Mouse (Mus musculus): ENCODE data around the gene Cat. TPM values are rescaled to one million over a fixed set of nuclear protein-coding genes. Genes with fewer than 3 reads are reported as not detected.

Cat gene
- polyA plus RNA-seq, 1 experiment from 2014 or later = 70.9 TPM

GRCm38 (mm10) chr2:103430712-103431111 is 54.2 kb downstream of the Cat start:
- Histone ChIP-seq H3K9me3 (ENCODE audit: control insufficient read depth, low read length) (no peaks in the 10 kb centered on the region), H3K27ac (ENCODE audit: low read length) (no peak overlapping the region), H3K4me1 (replicated peaks; ENCODE audit: control insufficient read depth, insufficient read depth, low read length) (no peaks in the 10 kb centered on the region), H3K4me3 (replicated peaks; ENCODE audit: low read length) (no peak overlapping the region), H3K36me3 (ENCODE audit: control insufficient read depth, insufficient read depth) (no peaks in the 10 kb centered on the region), H3K9ac (replicated peaks; ENCODE audit: low read depth, low read length) (no peak overlapping the region), H3K27me3 (replicated peaks; ENCODE audit: control insufficient read depth, insufficient read depth, low read length) (no peaks in the 10 kb centered on the region), H3K4me2 (ENCODE audit: low read length) (no peak overlapping the region)
- no peak for ATAC-seq
- 50% methylated on average over 1 of the region's 1 CpGs for WGBS

DNA sequence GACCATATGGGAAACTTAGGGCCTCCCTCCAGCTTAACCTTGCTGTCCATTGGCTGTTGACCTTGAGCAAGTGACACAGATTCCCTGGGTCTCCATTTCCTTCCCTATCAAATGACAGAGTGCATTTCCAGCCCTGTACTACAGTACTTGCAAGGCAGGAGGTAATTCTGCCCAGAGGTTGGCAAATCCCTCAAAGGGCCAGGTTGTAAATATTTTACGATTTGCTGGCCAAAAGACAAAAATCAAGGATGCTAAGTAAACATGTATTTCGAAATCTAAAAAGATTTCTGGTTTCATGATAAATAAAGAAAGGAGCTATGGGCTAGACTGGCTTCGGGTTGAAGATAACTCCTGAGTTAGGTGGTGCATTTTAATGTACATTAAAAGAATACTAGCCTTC is 56.6 kb downstream of the Cat start:
- no peak overlapping the region for H3K9ac ChIP-seq (replicated peaks; ENCODE audit: low read depth, low read length)
- no peak overlapping the region for H3K4me3 ChIP-seq (replicated peaks; ENCODE audit: low read length)
- H3K36me3 ChIP-seq (ENCODE audit: control insufficient read depth, insufficient read depth) = no peaks in the 10 kb centered on the region
- 93% methylated on average over 3 of the region's 3 CpGs for WGBS
- H3K27me3 ChIP-seq (replicated peaks; ENCODE audit: control insufficient read depth, insufficient read depth, low read length) = no peaks in the 10 kb centered on the region
- H3K4me2 ChIP-seq (ENCODE audit: low read length) = no peak overlapping the region
- no peak for ATAC-seq
- peaks cover 7% of the 10 kb centered on the region for H3K4me1 ChIP-seq (replicated peaks; ENCODE audit: control insufficient read depth, insufficient read depth, low read length)
- H3K9me3 ChIP-seq (ENCODE audit: control insufficient read depth, low read length) = no peaks in the 10 kb centered on the region
- H3K27ac ChIP-seq (ENCODE audit: low read length) = no peak overlapping the region

DNA sequence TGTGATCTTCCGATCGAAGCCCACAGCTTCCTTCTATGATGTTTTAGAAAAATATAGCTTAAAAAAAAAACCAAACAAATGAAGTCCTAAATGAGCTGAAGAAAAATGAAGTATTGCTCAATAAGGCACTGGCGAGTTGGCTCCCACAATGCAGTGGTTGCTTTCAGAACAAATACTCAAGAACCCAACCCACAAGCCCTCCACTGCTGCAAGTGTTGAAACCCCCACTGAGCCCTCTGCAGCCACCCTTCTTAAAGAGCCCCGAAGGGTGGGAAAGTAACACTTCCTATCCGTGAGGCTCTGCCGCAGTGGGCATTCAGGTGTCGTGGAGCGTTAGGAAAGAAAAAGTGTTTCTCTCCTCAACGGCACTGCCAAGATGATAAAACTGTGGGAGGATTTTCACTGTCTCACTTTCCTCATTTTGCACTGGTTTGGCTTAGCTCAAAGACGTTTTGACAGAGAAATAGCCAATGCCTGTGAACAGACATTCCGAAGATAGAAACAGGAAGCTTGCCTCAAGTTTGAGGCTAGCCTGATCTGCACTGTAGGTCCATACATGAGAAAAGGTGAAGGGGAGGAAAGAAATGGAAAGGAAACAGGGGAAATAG is 59.4 kb downstream of the Cat start:
- no peak for ATAC-seq

GRCm38 (mm10) chr2:103424349-103425026 is 60.5 kb downstream of the Cat start:
- no peak overlapping the region for H3K9ac ChIP-seq (replicated peaks; ENCODE audit: low read depth, low read length)
- H3K27ac ChIP-seq (ENCODE audit: low read length) = no peak overlapping the region
- H3K4me2 ChIP-seq (ENCODE audit: low read length) = peak overlapping the region; percentile 13
- peak; percentile 78 for ATAC-seq
- no peaks in the 10 kb centered on the region for H3K27me3 ChIP-seq (replicated peaks; ENCODE audit: control insufficient read depth, insufficient read depth, low read length)
- no peak overlapping the region for H3K4me3 ChIP-seq (replicated peaks; ENCODE audit: low read length)
- WGBS = 11% methylated on average over 12 of the region's 12 CpGs
- H3K9me3 ChIP-seq (ENCODE audit: control insufficient read depth, low read length) = no peaks in the 10 kb centered on the region
- H3K36me3 ChIP-seq (ENCODE audit: control insufficient read depth, insufficient read depth) = no peaks in the 10 kb centered on the region
- peaks cover 7% of the 10 kb centered on the region for H3K4me1 ChIP-seq (replicated peaks; ENCODE audit: control insufficient read depth, insufficient read depth, low read length)

More for the DNA sequence above, 59.4 kb downstream of the Cat start:
- no peak overlapping the region for H3K9ac ChIP-seq (replicated peaks; ENCODE audit: low read depth, low read length)
- no peaks in the 10 kb centered on the region for H3K9me3 ChIP-seq (ENCODE audit: control insufficient read depth, low read length)
- H3K4me3 ChIP-seq (replicated peaks; ENCODE audit: low read length) = no peak overlapping the region
- no peaks in the 10 kb centered on the region for H3K27me3 ChIP-seq (replicated peaks; ENCODE audit: control insufficient read depth, insufficient read depth, low read length)
- H3K36me3 ChIP-seq (ENCODE audit: control insufficient read depth, insufficient read depth) = no peaks in the 10 kb centered on the region
- 80% methylated on average over 11 of the region's 11 CpGs for WGBS
- no peak overlapping the region for H3K27ac ChIP-seq (ENCODE audit: low read length)
- no peak overlapping the region for H3K4me2 ChIP-seq (ENCODE audit: low read length)
- peaks cover 7% of the 10 kb centered on the region for H3K4me1 ChIP-seq (replicated peaks; ENCODE audit: control insufficient read depth, insufficient read depth, low read length)

DNA sequence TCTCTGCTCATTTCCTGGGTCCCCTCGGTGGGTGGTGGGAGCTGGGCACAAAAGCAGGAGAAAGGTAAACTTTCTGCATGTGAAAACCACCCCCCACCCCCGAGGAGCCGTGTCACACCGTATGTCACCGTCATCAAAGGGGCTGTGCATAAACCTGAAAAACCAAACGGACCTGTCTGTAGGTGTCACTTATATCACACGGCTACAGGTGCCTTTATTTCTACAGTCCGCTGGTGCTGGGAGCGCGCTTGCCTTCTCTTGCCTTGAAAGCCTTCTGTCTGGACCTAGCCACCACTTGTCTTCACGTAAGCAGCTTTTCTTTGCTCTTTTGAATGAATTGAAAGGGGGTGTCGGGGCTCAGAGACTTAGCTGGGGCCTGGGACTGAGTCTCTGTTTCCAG is 61.1 kb downstream of the Cat start:
- Histone ChIP-seq H3K36me3 (ENCODE audit: control insufficient read depth, insufficient read depth) (no peaks in the 10 kb centered on the region), H3K27me3 (replicated peaks; ENCODE audit: control insufficient read depth, insufficient read depth, low read length) (no peaks in the 10 kb centered on the region), H3K4me1 (replicated peaks; ENCODE audit: control insufficient read depth, insufficient read depth, low read length) (peaks cover 7% of the 10 kb centered on the region), H3K9ac (replicated peaks; ENCODE audit: low read depth, low read length) (no peak overlapping the region), H3K4me3 (replicated peaks; ENCODE audit: low read length) (no peak overlapping the region), H3K27ac (ENCODE audit: low read length) (no peak overlapping the region), H3K9me3 (ENCODE audit: control insufficient read depth, low read length) (no peaks in the 10 kb centered on the region), H3K4me2 (ENCODE audit: low read length) (peak overlapping the region; percentile 13)
- 0 out of 2 replicates have a peak, but pooled peaks have one; percentile 11 for ATAC-seq
- WGBS = 34% methylated on average over 12 of the region's 12 CpGs

DNA sequence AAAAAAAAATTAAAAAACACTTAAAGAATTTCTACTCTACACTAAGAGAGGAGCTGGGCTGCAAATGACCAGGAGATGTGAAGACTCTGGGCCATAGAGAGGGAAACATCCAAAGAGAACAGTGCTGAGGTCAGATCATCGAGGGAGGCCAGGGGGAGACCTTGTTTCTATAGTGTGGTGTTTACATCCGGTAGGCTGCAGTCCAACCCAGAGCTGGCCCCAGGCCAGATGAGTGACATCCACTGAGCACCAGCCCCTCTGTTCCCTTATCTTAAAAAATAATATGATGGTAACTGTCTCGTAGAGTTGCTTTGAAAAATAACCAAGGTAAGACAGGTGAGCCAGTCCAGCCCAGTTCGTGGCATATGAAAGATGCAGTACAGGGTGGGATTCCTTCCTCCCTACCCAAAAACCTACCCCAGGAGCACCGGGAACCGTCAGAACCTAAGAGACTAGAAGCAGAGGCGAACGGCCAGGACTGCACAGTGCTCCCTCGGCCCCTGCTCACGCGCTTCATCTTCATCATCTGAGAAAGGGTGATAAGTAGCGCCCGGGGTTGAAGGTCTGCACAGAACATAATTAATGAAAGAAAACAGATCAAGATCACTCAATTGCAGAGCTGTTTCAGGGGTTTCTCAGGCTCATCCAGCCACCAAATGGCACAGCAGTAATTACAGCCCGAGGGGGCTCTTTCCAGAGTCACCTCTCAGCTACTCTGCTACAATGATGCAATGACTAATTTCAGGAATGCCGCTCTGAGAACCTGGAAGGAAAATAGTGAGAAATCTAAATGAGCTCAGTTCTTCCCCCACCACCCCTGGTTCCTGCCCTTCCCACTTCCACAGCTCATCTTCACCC is 64.1 kb downstream of the Cat start:
- H3K27ac ChIP-seq (ENCODE audit: low read length) = no peak overlapping the region
- no peak for ATAC-seq
- 65% methylated on average over 15 of the region's 15 CpGs for WGBS

GRCm38 (mm10) chr2:103415774-103416173 is 69.2 kb downstream of the Cat start:
- no peaks in the 10 kb centered on the region for H3K9me3 ChIP-seq (ENCODE audit: control insufficient read depth, low read length)
- H3K4me1 ChIP-seq (replicated peaks; ENCODE audit: control insufficient read depth, insufficient read depth, low read length) = no peaks in the 10 kb centered on the region
- WGBS = 96% methylated on average over 3 of the region's 3 CpGs
- H3K4me3 ChIP-seq (replicated peaks; ENCODE audit: low read length) = no peak overlapping the region
- H3K4me2 ChIP-seq (ENCODE audit: low read length) = no peak overlapping the region
- no peak overlapping the region for H3K9ac ChIP-seq (replicated peaks; ENCODE audit: low read depth, low read length)
- no peak overlapping the region for H3K27ac ChIP-seq (ENCODE audit: low read length)
- H3K36me3 ChIP-seq (ENCODE audit: control insufficient read depth, insufficient read depth) = no peaks in the 10 kb centered on the region
- ATAC-seq = no peak
- H3K27me3 ChIP-seq (replicated peaks; ENCODE audit: control insufficient read depth, insufficient read depth, low read length) = no peaks in the 10 kb centered on the region

More for the DNA sequence above, 64.1 kb downstream of the Cat start:
- Histone ChIP-seq H3K27me3 (replicated peaks; ENCODE audit: control insufficient read depth, insufficient read depth, low read length) (no peaks in the 10 kb centered on the region), H3K36me3 (ENCODE audit: control insufficient read depth, insufficient read depth) (no peaks in the 10 kb centered on the region), H3K9me3 (ENCODE audit: control insufficient read depth, low read length) (no peaks in the 10 kb centered on the region), H3K4me3 (replicated peaks; ENCODE audit: low read length) (no peak overlapping the region), H3K4me2 (ENCODE audit: low read length) (no peak overlapping the region), H3K4me1 (replicated peaks; ENCODE audit: control insufficient read depth, insufficient read depth, low read length) (peaks cover 7% of the 10 kb centered on the region), H3K9ac (replicated peaks; ENCODE audit: low read depth, low read length) (no peak overlapping the region)

GRCm38 (mm10) chr2:103413381-103413780 is 71.6 kb downstream of the Cat start:
- no peaks in the 10 kb centered on the region for H3K9me3 ChIP-seq (ENCODE audit: control insufficient read depth, low read length)
- 92% methylated on average over 5 of the region's 5 CpGs for WGBS
- no peak for ATAC-seq
- no peak overlapping the region for H3K4me2 ChIP-seq (ENCODE audit: low read length)
- no peak overlapping the region for H3K4me3 ChIP-seq (replicated peaks; ENCODE audit: low read length)
- H3K27ac ChIP-seq (ENCODE audit: low read length) = no peak overlapping the region
- no peaks in the 10 kb centered on the region for H3K27me3 ChIP-seq (replicated peaks; ENCODE audit: control insufficient read depth, insufficient read depth, low read length)
- H3K36me3 ChIP-seq (ENCODE audit: control insufficient read depth, insufficient read depth) = no peaks in the 10 kb centered on the region
- H3K9ac ChIP-seq (replicated peaks; ENCODE audit: low read depth, low read length) = no peak overlapping the region
- no peaks in the 10 kb centered on the region for H3K4me1 ChIP-seq (replicated peaks; ENCODE audit: control insufficient read depth, insufficient read depth, low read length)

DNA sequence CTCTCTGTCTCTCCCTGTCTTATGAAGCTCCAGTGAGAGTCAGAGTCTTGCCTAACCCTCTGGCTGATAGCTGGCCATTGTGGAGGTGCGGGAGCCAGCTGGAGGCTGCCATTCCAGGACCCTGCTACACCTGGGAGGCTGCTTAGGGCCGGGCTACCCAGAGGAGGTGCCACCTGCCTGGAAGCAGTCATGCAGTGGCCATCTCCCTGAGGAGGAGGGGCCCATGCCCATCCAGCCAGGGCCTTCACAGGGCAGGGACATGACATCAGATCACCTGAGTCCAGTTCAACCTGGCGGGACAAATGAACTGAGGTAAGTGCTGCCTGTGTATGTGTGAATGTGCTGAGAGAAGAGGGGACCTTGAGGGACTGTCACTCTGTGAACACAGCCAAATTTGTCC is 73.1 kb downstream of the Cat start:
- no peak for ATAC-seq
- H3K9ac ChIP-seq (replicated peaks; ENCODE audit: low read depth, low read length) = no peak overlapping the region
- no peak overlapping the region for H3K4me3 ChIP-seq (replicated peaks; ENCODE audit: low read length)
- H3K9me3 ChIP-seq (ENCODE audit: control insufficient read depth, low read length) = no peaks in the 10 kb centered on the region
- no peak overlapping the region for H3K4me2 ChIP-seq (ENCODE audit: low read length)
- no peak overlapping the region for H3K27ac ChIP-seq (ENCODE audit: low read length)
- no peaks in the 10 kb centered on the region for H3K4me1 ChIP-seq (replicated peaks; ENCODE audit: control insufficient read depth, insufficient read depth, low read length)
- no peaks in the 10 kb centered on the region for H3K36me3 ChIP-seq (ENCODE audit: control insufficient read depth, insufficient read depth)
- H3K27me3 ChIP-seq (replicated peaks; ENCODE audit: control insufficient read depth, insufficient read depth, low read length) = no peaks in the 10 kb centered on the region
- WGBS = 83% methylated on average over 3 of the region's 3 CpGs

Data from forebrain, embryonic 16.5 days (tissue).